Mouse (Mus musculus) telencephalon, adult 2 months (tissue): ENCODE measurements around the gene Gm3460.
"Not testable (repeated sequence)": the region's sequence is repeated elsewhere in the genome, so short reads cannot be mapped to it uniquely, and the experiment has no call there.

ENCODE experiments used
- DNase-seq: peaks from one replicate; pipeline ENCODE4 v3.0.0-alpha.2; 2011; ENCODE audit warnings: low read depth, low spot score

Gene Gm3460

GRCm38 (mm10) chr14:6622318-6622717, at the start of gene Gm3460:
Gene Gm3460 (minus strand): TSS chr14:6622418.
- DNase-seq: not testable (repeated sequence)

- not testable (repeated sequence) for DNase-seq
These were observed 15.8 kb downstream of the Gm3460 start for GRCm38 (mm10) chr14:6606436-6606835.

- DNase-seq: not testable (repeated sequence)
These were observed 17.2 kb downstream of the Gm3460 start for GRCm38 (mm10) chr14:6605004-6605403.

GRCm38 (mm10) chr14:6604551-6604950, 17.7 kb downstream of the Gm3460 start:
- not testable (repeated sequence) for DNase-seq

GRCm38 (mm10) chr14:6590513-6590912, 31.7 kb downstream of the Gm3460 start, which contains the start of gene Gm3629:
Gene Gm3629 (minus strand): TSS chr14:6590613.
- DNase-seq: not testable (repeated sequence)
